Mouse (Mus musculus) forebrain, postnatal 0 days (tissue): Measurements from ENCODE around the gene Gm2174. TPM values are rescaled to one million over a fixed set of nuclear protein-coding genes. Genes with fewer than 3 reads are reported as not detected.

ENCODE experiments used
- ATAC-seq: fragments of 200-750 bp; cut with Nextera tagmentation; 2 replicates; pipeline ENCODE4 v1.8.0; 2017; ENCODE audit warnings: mild to moderate bottlenecking, moderate library complexity
- DNase-seq: peaks from one replicate; pipeline ENCODE4 v3.0.0-alpha.2; 2015
- H3K27ac ChIP-seq: fragments of 300-500 bp; sonication (generic); 2 replicates; pipeline ENCODE4 v1.5.1; 2014; ENCODE audit warnings: low read depth, mild to moderate bottlenecking, antibody characterized with exemption, low read length, moderate library complexity, mixed read lengths
- H3K27me3 ChIP-seq: fragments of 300-500 bp; sonication (generic); 2 replicates; pipeline ENCODE4 v1.6.1; 2014; ENCODE audit warnings: mild to moderate bottlenecking, low read length, mixed read lengths; ENCODE audit not compliant: insufficient read depth
- H3K36me3 ChIP-seq: fragments of 300-500 bp; sonication (generic); 2 replicates; pipeline ENCODE4 v1.6.1; 2014; ENCODE audit warnings: mild to moderate bottlenecking, moderate library complexity; ENCODE audit not compliant: insufficient read depth
- H3K4me1 ChIP-seq: fragments of 300-500 bp; sonication (generic); 2 replicates; pipeline ENCODE4 v1.6.1; 2014; ENCODE audit warnings: antibody characterized with exemption; ENCODE audit not compliant: insufficient read depth
- H3K4me2 ChIP-seq: fragments of 300-500 bp; sonication (generic); 2 replicates; pipeline ENCODE4 v1.6.1; 2014; ENCODE audit warnings: low read depth, mild to moderate bottlenecking, moderate library complexity
- H3K4me3 ChIP-seq: fragments of 300-500 bp; sonication (generic); 2 replicates; pipeline ENCODE4 v1.5.1; 2014; ENCODE audit warnings: low read depth, low read length, mixed read lengths
- H3K9ac ChIP-seq: fragments of 300-500 bp; sonication (generic); 2 replicates; pipeline ENCODE4 v1.6.1; 2014; ENCODE audit warnings: mild to moderate bottlenecking
- H3K9me3 ChIP-seq: fragments of 300-500 bp; sonication (generic); 2 replicates; pipeline ENCODE4 v1.6.1; 2016; ENCODE audit warnings: low read length
- CTCF ChIP-seq: sonication (generic); IDR thresholded peaks from 2 replicates; pipeline ENCODE4 v1.5.1; 2016; ENCODE audit warnings: antibody characterized with exemption, control low read depth, low read depth
- WGBS: fragments of 180-500 bp; shearing (Covaris S2); extraction: QIAGEN DNeasy Blood & Tissue Kit; methylation state at CpG from one replicate; pipeline ENCODE4 v1.1.7; 2014; 5-methylcytosine and 5-hydroxymethylcytosine counted together
- polyA plus RNA-seq: library from polyadenylated mRNA; unstranded; fragments of >200 nt; fragmentation: Nextera tagmentation; extraction: Ambion mirVana; gene quantifications from 2 replicates; pipeline ENCODE4 v1.2.1, GENCODE M21; 2015
- total RNA-seq: library from RNA; depleted of rRNA; stranded (reverse); fragments of >200 nt; gene quantifications from 2 replicates; pipeline ENCODE4 v1.2.3, GENCODE M21; 2014

The Gm2174 gene
- total and polyA plus RNA-seq, 2 experiments from 2014 or later, result 1.6 TPM; not detected in 1

GRCm38 (mm10) chrX:56462020-56462933 lies 14.5 kb downstream of the Gm2174 start:
- Histone ChIP-seq H3K4me1 (no peaks in the 10 kb centered on the region), H3K9ac (no peak overlapping the region), H3K4me3 (no peak overlapping the region), H3K4me2 (no peak overlapping the region), H3K36me3 (no peaks in the 10 kb centered on the region), H3K27ac (no peak overlapping the region), H3K9me3 (no peaks in the 10 kb centered on the region), H3K27me3 (no peaks in the 10 kb centered on the region)
- DNase-seq, result no peak
- TF ChIP-seq CTCF, result no peak
- no peak for ATAC-seq
- WGBS, result 72% methylated on average over 14 of the region's 14 CpGs

- Histone ChIP-seq H3K4me1 (no peaks in the 10 kb centered on the region), H3K9me3 (no peaks in the 10 kb centered on the region), H3K4me2 (no peak overlapping the region), H3K27me3 (no peaks in the 10 kb centered on the region), H3K9ac (no peak overlapping the region), H3K27ac (no peak overlapping the region), H3K36me3 (no peaks in the 10 kb centered on the region), H3K4me3 (no peak overlapping the region)
- WGBS, result 90% methylated on average over 1 of the region's 1 CpGs
- DNase-seq (no peak), ATAC-seq (no peak)
- no peak for TF ChIP-seq CTCF
These were observed 17.1 kb downstream of the Gm2174 start for GRCm38 (mm10) chrX:56464906-56465305.

GRCm38 (mm10) chrX:56467688-56468087 lies 19.9 kb downstream of the Gm2174 start:
- no peak overlapping the region for H3K9ac ChIP-seq
- no peak overlapping the region for H3K4me3 ChIP-seq
- no peak overlapping the region for H3K4me2 ChIP-seq
- TF ChIP-seq CTCF, result no peak
- H3K36me3 ChIP-seq, result no peaks in the 10 kb centered on the region
- H3K9me3 ChIP-seq, result no peaks in the 10 kb centered on the region
- ATAC-seq, result no peak; the same call in 1 of the 2 replicates
- H3K27ac ChIP-seq, result no peak overlapping the region
- no peaks in the 10 kb centered on the region for H3K27me3 ChIP-seq
- 65% methylated on average over 4 of the region's 4 CpGs for WGBS
- no peaks in the 10 kb centered on the region for H3K4me1 ChIP-seq
- no peak for DNase-seq

- no peak for TF ChIP-seq CTCF
- no peak for DNase-seq
- Histone ChIP-seq H3K9ac (no peak overlapping the region), H3K36me3 (no peaks in the 10 kb centered on the region), H3K27me3 (no peaks in the 10 kb centered on the region), H3K9me3 (no peaks in the 10 kb centered on the region), H3K4me1 (no peaks in the 10 kb centered on the region), H3K27ac (no peak overlapping the region), H3K4me3 (no peak overlapping the region), H3K4me2 (no peak overlapping the region)
- 49% methylated on average over 6 of the region's 6 CpGs for WGBS
- no peak for ATAC-seq
These were observed 20.7 kb downstream of the Gm2174 start for GRCm38 (mm10) chrX:56468422-56468821.

GRCm38 (mm10) chrX:56474035-56474434 lies 26.3 kb downstream of the Gm2174 start:
- ATAC-seq (no peak), DNase-seq (no peak)
- no peaks in the 10 kb centered on the region for H3K27me3 ChIP-seq
- no peaks in the 10 kb centered on the region for H3K9me3 ChIP-seq
- no peak overlapping the region for H3K4me3 ChIP-seq
- no peak overlapping the region for H3K27ac ChIP-seq
- H3K4me2 ChIP-seq, result no peak overlapping the region
- WGBS, result 75% methylated on average over 8 of the region's 8 CpGs
- H3K4me1 ChIP-seq, result no peaks in the 10 kb centered on the region
- H3K36me3 ChIP-seq, result no peaks in the 10 kb centered on the region
- H3K9ac ChIP-seq, result no peak overlapping the region
- no peak for TF ChIP-seq CTCF

- TF ChIP-seq CTCF, result no peak
- no peaks in the 10 kb centered on the region for H3K36me3 ChIP-seq
- no peak overlapping the region for H3K27ac ChIP-seq
- H3K4me1 ChIP-seq, result no peaks in the 10 kb centered on the region
- 83% methylated on average over 3 of the region's 3 CpGs for WGBS
- ATAC-seq, result no peak
- DNase-seq, result no peak
- H3K27me3 ChIP-seq, result no peaks in the 10 kb centered on the region
- no peaks in the 10 kb centered on the region for H3K9me3 ChIP-seq
- H3K4me3 ChIP-seq, result no peak overlapping the region
- no peak overlapping the region for H3K4me2 ChIP-seq
- no peak overlapping the region for H3K9ac ChIP-seq
These were observed 29.8 kb downstream of the Gm2174 start for GRCm38 (mm10) chrX:56477553-56477952.

- H3K36me3 ChIP-seq, result no peaks in the 10 kb centered on the region
- no peak overlapping the region for H3K4me3 ChIP-seq
- no peak overlapping the region for H3K9ac ChIP-seq
- WGBS, result 56% methylated on average over 3 of the region's 3 CpGs
- H3K9me3 ChIP-seq, result no peaks in the 10 kb centered on the region
- no peak for TF ChIP-seq CTCF
- no peaks in the 10 kb centered on the region for H3K4me1 ChIP-seq
- H3K27ac ChIP-seq, result no peak overlapping the region
- ATAC-seq, result no peak
- H3K27me3 ChIP-seq, result no peaks in the 10 kb centered on the region
- no peak for DNase-seq
- H3K4me2 ChIP-seq, result no peak overlapping the region
These were observed 34.1 kb downstream of the Gm2174 start for GRCm38 (mm10) chrX:56481906-56482305.
